Mouse (Mus musculus): ENCODE results near the gene Ift57.

The Ift57 gene

DNA sequence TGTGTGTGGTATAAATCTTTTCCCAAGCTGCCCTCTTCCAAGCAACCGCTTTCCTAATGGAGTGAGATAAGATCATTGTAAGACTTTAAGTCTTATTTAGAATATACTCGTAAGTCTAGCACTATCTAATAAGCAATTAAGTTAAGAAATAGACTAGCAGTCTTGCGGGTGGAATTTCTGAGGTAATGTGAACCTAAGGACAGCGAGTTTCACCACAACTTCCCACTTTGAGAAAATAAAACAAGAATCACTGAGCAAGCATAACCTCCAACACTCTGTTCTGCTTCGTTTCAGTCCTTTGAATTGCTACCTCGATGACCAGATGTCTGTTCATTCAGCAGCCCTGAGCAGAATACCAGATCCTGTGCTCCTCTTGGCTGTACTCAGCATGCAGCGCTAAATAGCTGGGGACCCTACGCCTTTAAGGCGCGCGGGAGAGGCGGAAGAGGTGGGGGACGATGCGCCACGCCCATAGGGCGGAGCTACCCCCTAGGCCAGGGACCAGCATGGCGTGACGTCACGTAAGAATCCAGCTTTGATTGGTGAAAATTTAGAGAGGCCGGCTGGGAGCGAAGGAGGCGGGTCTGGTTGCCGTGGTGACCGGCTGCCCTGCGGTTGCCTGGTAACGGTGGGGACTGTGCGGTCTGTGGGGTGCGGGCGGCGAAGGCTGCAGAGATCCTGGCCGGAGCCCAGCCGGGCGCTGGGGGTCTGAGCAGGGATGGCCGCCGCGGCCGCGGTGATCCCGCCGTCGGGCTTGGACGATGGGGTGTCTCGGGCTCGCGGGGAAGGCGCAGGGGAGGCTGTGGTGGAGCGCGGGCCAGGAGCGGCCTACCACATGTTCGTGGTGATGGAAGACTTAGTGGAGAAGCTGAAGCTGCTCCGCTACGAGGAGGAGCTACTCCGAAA lies at the start of gene Ift57:
TSS of gene Ift57 (plus strand) at position 614 of the 906 bp plus-strand sequence.
- DNase-seq: peak; percentile 93 to 96

DNA sequence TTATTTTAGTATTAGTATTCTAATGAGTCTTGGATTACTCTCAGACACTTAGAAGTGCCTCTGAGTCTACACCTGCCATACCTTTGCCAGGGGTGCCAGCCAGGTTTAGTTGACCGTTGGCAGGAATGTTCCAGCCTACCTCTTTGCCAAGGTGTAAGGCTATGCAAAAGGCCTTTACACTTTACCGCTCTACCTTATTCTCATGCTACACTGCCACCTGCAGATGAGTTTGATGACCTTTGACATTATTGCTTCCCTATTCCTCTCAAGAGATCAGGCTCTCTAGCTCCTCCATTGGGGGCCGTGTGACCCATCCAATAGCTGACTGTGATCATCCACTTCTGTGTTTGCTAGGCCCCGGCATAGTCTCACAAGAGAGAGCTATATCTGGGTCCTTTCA lies 41.9 kb upstream of the Ift57 start:
- DNase-seq: no peak

DNA sequence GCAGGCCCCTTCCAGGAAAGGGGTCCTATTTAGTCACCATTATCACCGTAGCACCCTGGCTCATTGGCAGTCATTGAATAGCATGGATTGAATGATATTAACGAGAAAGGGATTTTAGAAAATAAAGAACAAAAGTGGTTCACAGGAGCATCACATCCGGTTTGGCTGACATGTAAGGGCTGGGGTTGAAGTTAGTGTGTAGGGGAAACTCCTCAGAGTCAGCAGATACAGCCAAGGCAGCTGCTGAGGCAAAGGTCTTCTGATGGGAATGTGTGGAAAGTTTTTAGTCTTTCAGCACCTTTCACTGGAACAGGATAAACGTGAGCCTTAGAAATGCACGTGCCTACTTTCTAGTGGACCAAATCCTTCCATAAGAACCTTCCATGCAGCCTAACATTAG lies 41.0 kb upstream of the Ift57 start:
- no peak for DNase-seq

DNA sequence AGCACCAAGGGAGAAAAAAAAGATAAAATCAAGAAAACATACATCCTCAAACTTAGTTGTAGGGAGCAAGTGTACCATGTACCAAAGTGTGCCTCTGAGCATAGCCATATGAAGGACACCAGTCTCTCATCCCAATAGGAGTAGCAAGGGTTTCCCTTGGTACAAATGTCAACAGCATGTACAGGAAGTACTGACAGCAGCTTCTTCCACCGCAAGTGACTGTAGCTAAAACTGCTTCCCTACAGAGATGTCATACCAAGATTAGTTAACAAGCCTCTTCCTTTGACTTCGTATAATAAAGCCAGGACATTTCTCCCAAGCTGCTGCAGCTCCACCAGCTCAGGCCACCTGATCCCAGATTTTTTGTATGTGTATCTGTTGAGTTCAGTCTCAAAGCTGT lies 39.9 kb upstream of the Ift57 start:
- no peak for DNase-seq

DNA sequence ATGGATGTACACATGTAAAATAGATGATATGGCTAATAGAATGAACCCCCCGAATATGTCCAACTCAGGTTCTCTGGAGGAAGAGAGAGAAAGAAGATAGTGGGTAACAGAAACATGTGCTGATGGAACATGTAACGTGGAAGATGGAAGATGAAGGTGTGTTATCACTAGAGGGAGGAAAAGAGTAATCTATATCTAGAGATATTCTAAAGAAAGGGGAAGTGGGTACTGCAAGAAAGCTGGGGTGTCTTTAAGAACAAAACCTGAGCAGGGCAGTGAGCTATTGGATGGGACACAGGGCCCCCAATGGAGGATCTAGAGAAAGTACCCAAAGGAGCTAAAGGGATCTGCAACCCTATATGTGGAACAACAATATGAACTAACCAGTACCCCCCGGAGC lies 38.9 kb upstream of the Ift57 start:
- no peak for DNase-seq

DNA sequence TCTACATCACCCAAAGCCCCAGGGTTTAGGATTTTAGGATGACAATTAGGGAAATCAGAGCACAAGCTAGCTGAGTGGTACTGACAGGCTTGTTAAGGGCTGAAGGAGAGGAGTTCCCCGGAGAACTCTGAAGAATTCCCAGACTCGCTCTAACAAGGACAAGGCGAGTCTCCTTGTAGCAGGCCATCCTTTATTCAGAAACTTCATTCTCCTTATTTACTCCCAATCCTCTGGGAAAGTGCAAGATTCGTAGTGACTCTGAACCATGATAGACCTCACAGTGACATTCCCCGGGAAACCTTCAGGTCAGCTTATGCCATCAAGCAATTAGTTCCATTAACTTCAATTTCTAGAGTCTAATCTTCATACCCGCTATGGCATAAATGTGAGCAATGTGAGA lies 36.8 kb upstream of the Ift57 start:
- no peak for DNase-seq

DNA sequence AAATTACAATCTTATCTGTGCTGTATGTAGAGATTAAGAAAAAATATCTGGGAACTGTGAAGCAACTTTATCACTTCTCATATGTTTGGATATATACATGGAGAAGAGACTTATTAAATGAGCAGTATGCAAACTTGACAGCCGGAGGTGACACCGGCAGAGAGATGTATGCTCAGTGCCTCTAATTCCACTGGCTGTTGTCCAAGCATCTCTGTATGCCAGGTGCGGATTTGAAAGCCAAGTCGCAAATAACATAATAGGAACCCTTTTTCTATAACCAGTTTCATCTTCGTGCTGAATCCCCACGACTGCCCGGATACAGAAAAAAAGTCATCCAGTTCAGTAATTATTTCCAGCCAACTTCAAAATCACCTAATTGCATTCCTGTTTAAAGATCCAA lies 34.4 kb upstream of the Ift57 start:
- no peak for DNase-seq

DNA sequence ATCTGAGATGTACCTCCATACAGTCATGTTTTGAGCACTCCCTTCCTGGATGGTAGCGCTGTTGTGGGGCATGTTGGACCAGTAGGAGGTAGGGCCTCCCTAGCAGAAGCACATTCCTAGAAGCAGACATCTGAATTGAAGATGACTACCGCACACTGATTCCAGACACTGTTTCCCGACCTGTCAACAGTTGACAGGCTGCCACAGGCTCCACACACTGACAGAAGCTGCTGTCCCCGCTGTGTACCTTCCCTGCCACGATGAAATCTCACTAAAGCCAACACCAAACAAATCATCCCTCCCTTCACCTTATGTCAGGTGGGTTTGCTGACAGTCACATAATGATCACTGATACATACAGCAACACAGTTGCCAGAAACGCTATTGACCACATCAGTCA lies 19.4 kb upstream of the Ift57 start:
- DNase-seq: no peak

DNA sequence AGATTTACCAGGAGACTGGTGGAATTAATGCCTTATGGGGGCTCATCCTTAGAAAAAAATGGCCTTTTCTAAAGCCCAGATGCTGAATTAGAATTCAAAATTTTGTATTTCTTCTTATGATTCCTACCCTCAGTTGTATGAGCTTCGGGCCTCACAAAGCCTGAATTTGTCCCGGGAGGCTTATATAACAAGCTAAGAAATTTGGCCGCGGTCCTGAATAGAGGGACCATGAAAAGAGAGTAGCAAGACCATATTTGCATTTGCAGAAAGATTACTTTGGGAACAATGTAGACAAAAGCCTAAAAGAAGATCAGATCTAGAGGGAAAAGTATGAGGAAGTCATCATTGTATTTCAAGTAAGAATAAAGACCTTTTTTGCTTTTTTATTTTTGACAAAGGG lies 14.1 kb upstream of the Ift57 start:
- DNase-seq: no peak

DNA sequence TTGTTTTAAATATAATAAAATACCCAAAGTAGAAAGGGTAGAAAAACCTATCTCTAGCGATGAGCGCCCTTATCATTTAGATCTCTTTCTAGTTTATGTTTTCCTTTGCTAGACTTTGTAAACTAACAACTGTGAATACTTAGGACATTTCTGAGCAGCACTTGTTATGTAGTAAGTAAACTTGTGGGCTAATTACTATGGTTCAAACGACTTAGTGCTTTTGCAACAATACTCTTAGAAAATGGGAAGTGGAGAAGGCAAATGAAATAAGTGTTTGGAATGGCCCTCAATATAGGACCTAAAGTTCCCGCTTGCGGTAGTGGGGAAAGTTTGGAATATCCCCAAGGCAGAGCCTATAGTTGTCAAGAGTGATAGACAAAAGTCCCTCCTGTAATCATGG lies 788 bp downstream of the Ift57 start:
- DNase-seq: no peak

DNA sequence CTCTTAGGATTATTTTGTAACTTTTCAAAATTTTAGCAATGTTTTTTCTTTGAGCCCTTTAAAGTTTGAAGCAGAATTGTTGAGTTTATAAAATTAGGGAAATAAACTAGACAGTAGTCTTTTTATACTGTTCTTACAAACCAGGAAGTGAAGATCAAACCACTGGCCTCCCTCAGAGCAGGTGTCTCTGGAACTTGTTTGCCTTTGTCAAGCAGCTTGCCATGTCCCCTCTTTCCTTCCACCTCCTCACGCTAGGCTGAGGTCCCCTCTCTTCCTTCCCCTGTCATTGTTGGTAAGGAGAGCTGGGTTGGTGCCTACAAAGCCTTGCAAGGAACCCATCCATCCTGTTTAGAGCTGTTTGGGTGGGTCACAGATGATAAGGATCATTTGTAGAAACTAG lies 9.0 kb downstream of the Ift57 start:
- DNase-seq: peak; percentile 17 to 55

DNA sequence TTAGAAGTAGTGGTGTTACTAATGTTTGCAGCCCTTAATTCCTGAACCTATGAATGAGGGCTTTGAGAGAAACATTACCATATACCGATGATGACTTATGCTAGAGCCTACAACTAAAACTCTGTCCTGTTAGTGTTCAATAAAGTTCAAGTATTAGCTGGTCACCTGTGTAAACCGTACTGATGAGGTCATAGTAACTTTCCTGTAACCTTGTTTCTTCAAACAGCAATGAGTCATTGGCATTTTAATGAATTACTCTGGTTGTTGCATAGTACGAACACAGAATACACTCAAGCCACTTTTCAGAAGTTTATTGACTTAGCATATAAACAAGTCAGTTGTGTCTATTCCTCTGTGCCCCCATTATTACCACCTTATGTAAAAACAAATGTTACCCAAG lies 11.2 kb downstream of the Ift57 start:
- DNase-seq: no peak

DNA sequence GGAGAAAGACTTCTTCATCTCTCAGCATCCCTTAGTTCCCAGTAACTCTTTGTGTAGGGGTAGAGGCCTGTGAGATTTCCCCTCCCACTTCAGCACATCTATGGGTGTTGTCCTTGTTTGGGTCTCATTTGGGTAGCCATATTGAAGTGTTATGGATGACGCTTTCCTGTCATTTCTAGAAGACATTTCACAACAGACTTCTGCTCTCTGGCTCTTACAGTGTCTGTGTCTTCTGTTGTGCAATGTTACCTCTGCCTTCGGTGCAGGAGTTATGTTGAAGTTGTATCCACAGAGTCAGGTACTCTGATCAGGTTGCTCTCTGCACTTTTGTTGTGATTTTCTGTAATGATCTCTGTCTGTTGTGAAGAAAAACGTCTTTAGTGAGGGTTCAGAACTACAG lies 14.3 kb downstream of the Ift57 start:
- DNase-seq: no peak

DNA sequence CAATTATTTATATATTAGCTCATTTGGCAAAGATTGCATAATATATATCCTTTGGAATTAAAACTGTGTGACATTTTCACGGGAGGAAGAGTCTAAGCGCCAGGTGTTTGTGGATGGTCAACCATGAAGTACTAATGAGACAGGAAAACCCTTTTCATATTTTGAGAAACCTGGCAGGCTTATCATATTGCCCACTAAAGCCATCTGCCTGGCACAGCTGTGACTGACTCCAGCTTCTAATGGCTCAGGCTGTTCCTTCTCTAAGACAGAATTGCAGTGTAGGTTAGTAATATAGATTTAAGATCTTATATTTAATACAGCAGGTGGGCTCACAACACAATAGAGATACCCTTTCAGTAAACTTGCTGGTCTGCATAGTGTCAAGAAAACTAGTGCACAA lies 21.6 kb downstream of the Ift57 start:
- DNase-seq: no peak

DNA sequence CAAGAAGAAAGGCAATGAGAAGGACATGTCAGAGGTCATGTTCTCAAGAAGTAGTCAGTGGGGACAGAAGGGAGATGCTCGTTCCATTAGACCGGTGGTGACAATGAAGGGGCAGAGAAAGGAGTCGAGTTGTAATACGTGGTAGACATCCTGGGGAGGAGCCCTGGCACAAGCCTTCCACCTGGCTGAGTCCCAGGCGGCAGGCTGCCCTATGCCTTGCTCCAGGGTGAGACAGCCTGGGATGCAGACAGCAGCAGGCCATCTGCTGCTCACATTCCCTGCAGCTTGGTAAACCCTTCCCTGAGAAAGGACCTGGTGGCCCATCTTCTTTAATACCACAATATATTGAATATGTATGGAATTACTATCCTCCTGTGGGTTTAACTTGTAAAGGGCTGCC lies 22.6 kb downstream of the Ift57 start:
- DNase-seq: no peak

DNA sequence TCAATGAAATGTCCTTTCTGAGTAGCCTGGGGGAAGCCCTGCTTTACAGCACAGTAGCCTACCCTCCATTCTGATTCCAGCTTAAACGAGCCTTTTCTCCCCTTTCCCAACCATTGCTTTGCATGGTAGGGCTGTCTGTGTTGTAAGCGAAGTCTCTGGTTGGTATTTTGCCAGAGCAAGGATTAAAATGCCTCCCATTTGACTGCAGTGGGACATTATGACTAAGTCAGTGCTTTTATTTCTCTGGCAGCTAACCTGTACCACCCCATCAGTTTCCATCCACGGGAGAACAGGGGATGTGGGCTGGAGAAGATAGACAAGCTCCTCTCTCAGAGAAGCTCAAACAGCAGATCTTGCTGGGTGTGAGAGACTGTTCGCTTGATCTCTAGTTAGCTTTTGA lies 24.2 kb downstream of the Ift57 start:
- no peak for DNase-seq

DNA sequence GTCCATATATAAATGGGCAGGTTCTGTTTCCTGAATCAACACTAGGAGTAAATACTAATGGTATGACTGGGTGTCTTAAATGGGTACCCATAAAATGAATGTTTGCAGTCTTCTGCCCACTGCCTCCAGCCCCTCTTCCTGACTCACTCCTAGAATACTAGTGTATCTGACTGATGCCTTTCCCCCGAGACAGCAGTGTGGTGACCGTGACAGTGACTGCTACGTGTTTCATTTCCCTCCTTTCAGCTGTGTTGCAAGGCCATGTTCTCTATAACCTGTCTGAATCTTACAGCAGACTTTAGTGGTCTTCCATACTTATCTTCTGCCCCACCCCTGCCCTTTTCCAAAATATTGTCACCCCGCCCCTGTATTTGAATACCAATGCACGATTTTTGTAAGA lies 25.2 kb downstream of the Ift57 start:
- no peak for DNase-seq

DNA sequence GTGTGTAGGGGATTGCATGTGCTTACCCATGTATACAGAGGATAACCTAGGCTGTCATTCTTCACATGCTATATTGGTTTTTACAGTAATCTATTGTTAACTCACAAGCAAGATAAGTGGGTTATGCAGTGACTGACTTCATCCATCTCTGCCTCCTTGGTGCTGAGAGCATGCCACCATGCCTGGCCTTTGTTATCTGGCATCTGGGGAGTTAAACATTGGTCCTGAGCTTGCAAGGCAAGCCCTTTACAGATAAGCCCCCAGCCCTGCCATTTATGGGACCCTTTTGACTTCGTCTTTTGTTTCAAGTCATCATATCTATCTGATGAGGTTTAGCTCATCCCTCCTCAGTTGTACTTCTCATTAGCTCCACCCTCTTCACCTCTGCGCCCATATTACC lies 25.9 kb downstream of the Ift57 start:
- DNase-seq: no peak

DNA sequence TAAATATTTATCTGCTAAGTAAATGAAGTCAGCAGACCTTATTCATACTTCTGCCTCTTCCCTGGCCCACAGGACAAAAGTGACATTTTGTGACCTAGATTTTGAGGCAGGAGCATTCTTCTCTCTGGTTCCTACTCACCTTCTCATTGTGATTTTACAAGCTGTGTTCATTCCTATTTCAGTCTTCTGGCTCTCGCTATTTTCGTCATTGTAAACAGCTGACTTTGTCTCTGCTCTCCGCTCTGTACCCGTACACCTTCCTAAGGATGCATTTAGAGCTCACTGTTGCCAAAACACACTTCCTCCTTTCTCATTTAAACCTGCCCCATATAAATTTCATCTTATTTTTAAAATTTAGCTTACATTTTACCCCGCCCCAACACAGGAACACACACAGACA lies 26.4 kb downstream of the Ift57 start:
- no peak for DNase-seq

DNA sequence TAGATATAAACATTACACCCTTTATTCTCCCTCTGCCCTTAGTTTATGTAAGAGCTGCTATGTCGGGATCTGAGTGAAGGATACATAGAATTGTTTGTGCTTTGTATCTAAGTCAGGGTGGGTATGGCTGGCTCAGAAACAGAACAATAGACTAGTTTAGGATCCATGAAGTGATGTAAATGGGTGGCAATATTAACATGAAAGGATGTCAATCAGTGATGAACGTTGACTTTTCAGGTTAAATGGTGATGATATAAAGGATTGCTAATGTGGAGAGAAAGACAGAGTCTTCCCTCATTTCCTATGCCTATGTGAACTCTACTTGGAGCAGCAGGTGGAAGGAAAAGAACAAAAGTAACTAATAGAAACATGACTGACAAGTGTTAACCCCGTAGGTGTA lies 27.2 kb downstream of the Ift57 start:
- no peak for DNase-seq

DNA sequence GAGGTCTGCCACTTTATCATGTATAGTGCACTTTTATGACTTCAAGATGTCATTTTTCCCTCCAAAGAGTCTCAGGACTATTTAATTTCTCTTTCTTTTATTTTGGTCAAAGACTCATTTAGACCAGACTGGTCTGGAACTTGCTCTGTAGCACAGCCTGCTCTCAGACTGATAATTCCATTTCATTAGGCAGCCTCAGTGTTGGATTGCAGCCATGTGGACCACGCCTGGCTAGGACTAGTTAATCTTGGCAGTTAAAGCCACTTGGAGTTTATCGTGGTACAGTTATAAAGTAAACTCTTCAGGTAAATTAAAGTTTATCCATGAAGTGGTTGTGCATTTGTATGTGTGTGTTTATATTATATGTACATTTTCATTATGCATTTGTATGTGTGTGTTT lies 27.7 kb downstream of the Ift57 start:
- no peak for DNase-seq

DNA sequence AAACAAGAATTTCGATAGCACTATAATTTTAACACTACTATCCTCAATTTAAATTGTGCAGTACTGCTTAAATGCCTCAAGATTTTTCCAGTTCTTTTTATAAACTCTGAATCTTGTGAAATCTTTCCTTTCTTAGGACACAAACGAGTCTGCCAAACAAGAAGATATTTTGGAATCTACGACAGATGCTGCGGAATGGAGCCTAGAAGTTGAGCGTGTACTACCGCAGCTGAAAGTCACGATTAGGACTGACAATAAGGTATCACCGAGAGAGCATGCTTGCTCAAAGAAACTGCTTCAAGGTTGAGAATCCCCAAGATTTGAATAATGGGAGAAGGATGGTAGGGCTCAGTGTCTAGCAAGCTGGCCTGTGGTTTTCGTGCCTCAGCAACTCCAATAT lies 37.5 kb downstream of the Ift57 start:
- no peak for DNase-seq

DNA sequence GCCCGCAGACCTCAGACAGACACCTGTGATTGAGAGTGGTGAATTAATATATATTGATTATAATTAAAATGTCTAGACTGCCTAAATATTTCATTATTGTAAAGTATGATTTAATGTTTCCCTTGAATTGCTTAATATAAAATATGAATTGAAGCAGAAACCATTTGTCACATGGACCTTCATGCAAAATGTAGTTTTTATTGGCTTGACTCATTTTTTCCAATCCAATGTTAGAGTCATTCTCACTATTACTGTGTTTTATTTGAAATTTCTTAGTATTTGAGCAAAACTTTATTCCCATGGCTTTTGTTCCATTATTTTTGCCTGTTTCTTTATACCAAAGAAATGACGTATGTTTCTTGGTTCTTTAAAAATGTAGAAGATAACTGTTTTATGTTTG lies 48.3 kb downstream of the Ift57 start:
- DNase-seq: no peak

DNA sequence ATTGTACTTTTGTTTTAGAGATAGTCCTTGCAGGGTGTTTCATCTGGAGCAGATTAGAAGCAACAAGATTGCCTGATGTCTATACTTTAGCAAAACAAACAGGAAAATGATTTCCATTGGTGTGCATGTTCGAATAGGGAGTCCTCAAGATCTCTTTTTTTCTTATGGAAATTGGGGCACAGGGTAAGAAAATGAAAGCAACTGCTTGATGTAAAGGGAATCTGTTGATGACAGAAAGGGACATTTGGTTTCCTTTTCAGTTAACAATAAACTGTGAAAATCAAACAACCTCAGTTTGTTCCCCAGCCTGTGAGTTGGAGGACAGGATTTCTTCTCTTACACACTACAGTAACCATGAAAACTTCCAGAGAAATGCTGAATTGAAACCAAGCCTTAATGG lies 53.9 kb downstream of the Ift57 start:
- DNase-seq: no peak

DNA sequence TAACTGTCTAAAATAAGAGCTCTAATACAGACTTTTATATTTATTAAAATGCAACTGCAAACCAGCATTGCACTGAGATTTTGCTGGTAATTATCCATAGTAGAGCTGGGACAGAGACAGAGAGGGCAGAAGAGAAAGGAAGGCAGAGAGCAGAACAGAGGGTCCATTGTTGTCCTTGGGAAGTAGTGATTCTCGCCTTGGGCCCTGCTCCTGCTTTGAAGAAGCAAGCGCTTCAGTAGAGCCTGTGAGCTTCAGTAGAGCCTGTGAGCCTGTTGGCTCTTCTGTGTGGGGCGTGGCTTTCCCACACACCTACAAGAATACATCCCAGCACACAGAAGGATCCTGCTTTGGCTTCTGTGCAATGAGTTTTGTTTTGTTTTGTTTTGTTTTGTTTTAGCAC lies 54.3 kb downstream of the Ift57 start:
- no peak for DNase-seq
